Mouse (Mus musculus) thymus, adult 2 months (tissue): Measurements from ENCODE around the gene Rab7.

Experiments
- CTCF ChIP-seq: fragments of 200-500 bp; IDR thresholded peaks from 2 replicates; pipeline ENCODE4 v1.5.1; 2012; ENCODE audit warnings: mild to moderate bottlenecking, control low read depth, low read length, moderate library complexity, borderline replicate concordance; ENCODE audit not compliant: control insufficient read depth, poor library complexity, insufficient read depth; ENCODE audit errors: extremely low read depth
- POLR2A ChIP-seq: fragments of 200-500 bp; IDR thresholded peaks from 2 replicates; pipeline ENCODE4 v1.6.1; 2012; ENCODE audit warnings: mild to moderate bottlenecking, low read length, control low read depth, moderate library complexity; ENCODE audit not compliant: control insufficient read depth, poor library complexity, insufficient read depth; ENCODE audit errors: extremely low read depth

DNA sequence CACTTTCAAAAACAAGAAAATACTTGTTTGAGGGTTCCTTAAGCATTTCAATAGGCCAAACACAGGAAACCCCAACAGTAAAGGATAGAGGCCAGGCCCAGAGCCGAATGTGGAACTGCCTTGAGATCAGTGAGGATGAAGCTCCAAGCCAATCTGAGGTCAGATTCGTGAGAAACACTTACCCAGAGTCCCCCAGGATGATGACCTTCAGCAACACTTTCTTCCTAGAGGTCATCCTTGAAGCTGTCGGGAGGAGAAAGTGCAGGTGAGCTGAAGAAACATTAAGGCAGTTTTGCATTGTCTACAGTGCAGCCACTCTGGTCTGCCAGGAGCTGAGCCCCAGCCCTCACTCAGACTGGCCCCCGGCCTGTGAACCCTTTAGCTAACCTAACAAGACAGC, 31.6 kb downstream of the Rab7 start:
- TF ChIP-seq POLR2A (no peak), CTCF (no peak)
